Mouse (Mus musculus) liver, embryonic 11.5 days (tissue): ENCODE data around the gene Fam19a2. TPM values are rescaled to one million over a fixed set of nuclear protein-coding genes. Genes with fewer than 3 reads are reported as not detected.

Experiments
- ATAC-seq: fragments of 200-750 bp; cut with Nextera tagmentation; replicated peaks from 2 replicates; pipeline ENCODE4 v1.8.0; 2017; ENCODE audit warnings: moderate number of reproducible peaks, mild to moderate bottlenecking, moderate TSS enrichment, moderate library complexity; ENCODE audit not compliant: low FRiP score
- DNase-seq: peaks from one replicate; pipeline ENCODE4 v3.0.0-alpha.2; 2017; ENCODE audit warnings: low spot score
- H3K27ac ChIP-seq: fragments of 300-500 bp; sonication (generic); 2 replicates; pipeline ENCODE4 v1.5.1; 2014; ENCODE audit warnings: mild to moderate bottlenecking, low read depth, low read length, control low read depth
- H3K27me3 ChIP-seq: fragments of 300-500 bp; sonication (generic); replicated peaks from 2 replicates; pipeline ENCODE4 v1.6.1; 2014; ENCODE audit warnings: low read length, mixed read lengths; ENCODE audit not compliant: control insufficient read depth, insufficient read depth
- H3K36me3 ChIP-seq: fragments of 300-500 bp; sonication (generic); 2 replicates; pipeline ENCODE4 v1.6.1; 2014; ENCODE audit warnings: mild to moderate bottlenecking, low read length, moderate library complexity, mixed read lengths; ENCODE audit not compliant: control insufficient read depth, insufficient read depth
- H3K4me1 ChIP-seq: fragments of 300-500 bp; sonication (generic); replicated peaks from 2 replicates; pipeline ENCODE4 v1.6.1; 2014; ENCODE audit warnings: low read length, mixed read lengths; ENCODE audit not compliant: control insufficient read depth, insufficient read depth
- H3K4me2 ChIP-seq: fragments of 300-500 bp; sonication (generic); 2 replicates; pipeline ENCODE4 v1.6.1; 2014; ENCODE audit warnings: mild to moderate bottlenecking, control low read depth, moderate library complexity
- H3K4me3 ChIP-seq: fragments of 300-500 bp; sonication (generic); 2 replicates; pipeline ENCODE4 v1.5.1; 2014; ENCODE audit warnings: low read depth, low read length, control low read depth
- H3K9ac ChIP-seq: fragments of 300-500 bp; sonication (generic); 2 replicates; pipeline ENCODE4 v1.6.1; 2014; ENCODE audit warnings: low read depth, low read length, control low read depth
- H3K9me3 ChIP-seq: fragments of 300-500 bp; sonication (generic); 2 replicates; pipeline ENCODE4 v1.6.1; 2016; ENCODE audit warnings: low read length, inconsistent platforms, mixed read lengths; ENCODE audit not compliant: control insufficient read depth
- WGBS: fragments of 180-500 bp; shearing (Covaris S2); extraction: QIAGEN DNeasy Blood & Tissue Kit; methylation state at CpG from one replicate; pipeline ENCODE4 v1.1.7; 2014; 5-methylcytosine and 5-hydroxymethylcytosine counted together
- polyA plus RNA-seq: library from polyadenylated mRNA; unstranded; fragments of >200 nt; fragmentation: Nextera tagmentation; extraction: Ambion mirVana; gene quantifications from 2 replicates; pipeline ENCODE4 v1.2.1, GENCODE M21; 2014

The Fam19a2 gene
- polyA plus RNA-seq, 1 experiment from 2014 or later = 0.75 TPM

- 74% methylated on average over 3 of the region's 3 CpGs for WGBS
- DNase-seq (no peak), ATAC-seq (no peak)
- Histone ChIP-seq H3K9ac (no peak overlapping the region), H3K9me3 (no peaks in the 10 kb centered on the region), H3K4me2 (no peak overlapping the region), H3K36me3 (no peaks in the 10 kb centered on the region), H3K27ac (no peak overlapping the region), H3K4me1 (no peaks in the 10 kb centered on the region), H3K27me3 (no peaks in the 10 kb centered on the region), H3K4me3 (no peak overlapping the region)
Observed at GRCm38 (mm10) chr10:123752755-123753154, 489.0 kb downstream of the Fam19a2 start.

- H3K27ac ChIP-seq = no peak overlapping the region
- no peaks in the 10 kb centered on the region for H3K4me1 ChIP-seq
- no peak overlapping the region for H3K9ac ChIP-seq
- 84% methylated on average over 4 of the region's 4 CpGs for WGBS
- ATAC-seq (no peak), DNase-seq (no peak)
- no peaks in the 10 kb centered on the region for H3K36me3 ChIP-seq
- no peaks in the 10 kb centered on the region for H3K9me3 ChIP-seq
- H3K27me3 ChIP-seq = no peaks in the 10 kb centered on the region
- no peak overlapping the region for H3K4me3 ChIP-seq
- H3K4me2 ChIP-seq = no peak overlapping the region
Observed at GRCm38 (mm10) chr10:123753996-123754395, 490.2 kb downstream of the Fam19a2 start.

- Histone ChIP-seq H3K9ac (no peak overlapping the region), H3K4me3 (no peak overlapping the region), H3K27ac (no peak overlapping the region), H3K27me3 (no peaks in the 10 kb centered on the region), H3K4me2 (no peak overlapping the region), H3K36me3 (no peaks in the 10 kb centered on the region), H3K4me1 (no peaks in the 10 kb centered on the region), H3K9me3 (no peaks in the 10 kb centered on the region)
- no peak for DNase-seq
- ATAC-seq = no peak
- WGBS = 82% methylated on average over 2 of the region's 2 CpGs
Observed at GRCm38 (mm10) chr10:123789374-123789773, 525.6 kb downstream of the Fam19a2 start.

Other genes starting within 250 kb of the Fam19a2 start
- gene Mon2, start 187.5 kb upstream of the Fam19a2 start, polyA plus RNA-seq = 17.9 and 19.3 TPM in 2 replicates
- 139 and 159 TPM in 2 replicates for gene Usp15, start 67.0 kb upstream of the Fam19a2 start, polyA plus RNA-seq